Mouse (Mus musculus) embryonic facial prominence, embryonic 13.5 days (tissue): ENCODE results near the gene Myh10. TPM values are rescaled to one million over a fixed set of nuclear protein-coding genes. Genes with fewer than 3 reads are reported as not detected.

Experiments
- ATAC-seq: fragments of 200-750 bp; cut with Nextera tagmentation; 2 replicates; pipeline ENCODE4 v1.8.0; 2017; ENCODE audit warnings: low read depth; ENCODE audit not compliant: insufficient number of reproducible peaks, insufficient read depth, low FRiP score, low TSS enrichment
- H3K27ac ChIP-seq: fragments of 300-500 bp; sonication (generic); 2 replicates; pipeline ENCODE4 v1.5.1; 2015; ENCODE audit warnings: moderate library complexity, mild to moderate bottlenecking, inconsistent platforms
- H3K27me3 ChIP-seq: fragments of 300-500 bp; sonication (generic); 2 replicates; pipeline ENCODE4 v1.6.1; 2015; ENCODE audit warnings: mild to moderate bottlenecking, inconsistent platforms
- H3K36me3 ChIP-seq: fragments of 300-500 bp; sonication (generic); 2 replicates; pipeline ENCODE4 v1.6.1; 2015; ENCODE audit warnings: mild to moderate bottlenecking, inconsistent platforms
- H3K4me1 ChIP-seq: fragments of 300-500 bp; sonication (generic); 2 replicates; pipeline ENCODE4 v1.6.1; 2015; ENCODE audit warnings: inconsistent platforms
- H3K4me2 ChIP-seq: fragments of 300-500 bp; sonication (generic); 2 replicates; pipeline ENCODE4 v1.6.1; 2015; ENCODE audit warnings: moderate library complexity, mild to moderate bottlenecking, inconsistent platforms
- H3K4me3 ChIP-seq: fragments of 300-500 bp; sonication (generic); 2 replicates; pipeline ENCODE4 v1.5.1; 2015; ENCODE audit warnings: mild to moderate bottlenecking, inconsistent platforms
- H3K9ac ChIP-seq: fragments of 300-500 bp; sonication (generic); 2 replicates; pipeline ENCODE4 v1.6.1; 2015; ENCODE audit warnings: mild to moderate bottlenecking, inconsistent platforms
- H3K9me3 ChIP-seq: fragments of 300-500 bp; sonication (generic); 2 replicates; pipeline ENCODE4 v1.6.1; 2016; ENCODE audit warnings: inconsistent platforms
- WGBS: fragments of 180-500 bp; shearing (Covaris S2); methylation state at CpG from one replicate; pipeline ENCODE4 v1.1.7; 2015; ENCODE audit warnings: mixed read lengths; 5-methylcytosine and 5-hydroxymethylcytosine counted together
- polyA plus RNA-seq: library from polyadenylated mRNA; unstranded; fragments of >200 nt; fragmentation: Nextera tagmentation; extraction: Ambion mirVana; gene quantifications from 2 replicates; pipeline ENCODE4 v1.2.1, GENCODE M21; 2015

Myh10 gene
- polyA plus RNA-seq, 1 experiment from 2014 or later = 126 TPM

- Histone ChIP-seq H3K4me2 (no peak overlapping the region), H3K4me3 (no peak overlapping the region), H3K9ac (no peak overlapping the region), H3K36me3 (no peaks in the 10 kb centered on the region), H3K4me1 (peaks cover 15% of the 10 kb centered on the region), H3K9me3 (no peaks in the 10 kb centered on the region), H3K27me3 (no peaks in the 10 kb centered on the region), H3K27ac (no peak overlapping the region)
- no peak for ATAC-seq
- WGBS = 60% methylated on average over 3 of the region's 3 CpGs
These were observed 17.3 kb upstream of the Myh10 start for GRCm38 (mm10) chr11:68674071-68674470.

GRCm38 (mm10) chr11:68674643-68675042 is 16.7 kb upstream of the Myh10 start:
- 47% methylated on average over 3 of the region's 3 CpGs for WGBS
- no peaks in the 10 kb centered on the region for H3K9me3 ChIP-seq
- ATAC-seq = no peak

DNA sequence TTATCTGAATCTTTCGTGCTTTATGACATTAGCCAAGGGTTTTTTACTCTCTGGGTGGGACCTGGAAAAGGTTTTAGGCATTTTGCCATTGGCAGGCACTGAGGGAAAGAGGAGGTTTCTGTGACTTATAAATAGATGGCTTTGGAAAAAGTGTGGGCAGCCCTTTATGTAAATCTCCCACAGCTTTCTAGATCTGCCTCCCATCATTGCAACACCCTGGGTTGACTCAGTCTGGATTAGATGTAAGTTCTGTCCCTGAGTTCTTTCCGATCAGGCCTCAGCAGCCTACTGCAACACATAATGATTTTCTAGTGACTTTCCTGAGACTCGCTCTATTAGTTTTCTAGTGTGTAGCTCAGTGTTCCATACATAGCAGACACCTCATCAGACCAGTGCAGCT is 16.1 kb upstream of the Myh10 start:
- H3K4me2 ChIP-seq = no peak overlapping the region
- H3K4me1 ChIP-seq = peaks cover 15% of the 10 kb centered on the region
- H3K36me3 ChIP-seq = no peaks in the 10 kb centered on the region
- H3K27ac ChIP-seq = no peak overlapping the region
- no peaks in the 10 kb centered on the region for H3K27me3 ChIP-seq
- no peak overlapping the region for H3K9ac ChIP-seq
- no peaks in the 10 kb centered on the region for H3K9me3 ChIP-seq
- WGBS = 69% methylated on average over 3 of the region's 3 CpGs
- no peak for ATAC-seq
- no peak overlapping the region for H3K4me3 ChIP-seq

More at GRCm38 (mm10) chr11:68674643-68675042, 16.7 kb upstream of the Myh10 start:
- no peak overlapping the region for H3K4me3 ChIP-seq
- H3K4me1 ChIP-seq = peaks cover 15% of the 10 kb centered on the region
- H3K27ac ChIP-seq = no peak overlapping the region
- H3K36me3 ChIP-seq = no peaks in the 10 kb centered on the region
- no peaks in the 10 kb centered on the region for H3K27me3 ChIP-seq
- no peak overlapping the region for H3K9ac ChIP-seq
- H3K4me2 ChIP-seq = no peak overlapping the region

- no peak for ATAC-seq
- H3K9ac ChIP-seq = no peak overlapping the region
- WGBS = 57% methylated on average over 3 of the region's 3 CpGs
These were observed 10.0 kb upstream of the Myh10 start for GRCm38 (mm10) chr11:68681254-68681839.

GRCm38 (mm10) chr11:68682136-68682806 is 9.1 kb upstream of the Myh10 start:
- 77% methylated on average over 8 of the region's 8 CpGs for WGBS
- H3K36me3 ChIP-seq = no peaks in the 10 kb centered on the region
- no peak overlapping the region for H3K9ac ChIP-seq
- H3K4me1 ChIP-seq = no peaks in the 10 kb centered on the region
- no peak overlapping the region for H3K4me2 ChIP-seq
- H3K27ac ChIP-seq = no peak overlapping the region
- H3K27me3 ChIP-seq = no peaks in the 10 kb centered on the region
- H3K9me3 ChIP-seq = no peaks in the 10 kb centered on the region
- ATAC-seq = no peak
- no peak overlapping the region for H3K4me3 ChIP-seq

More at GRCm38 (mm10) chr11:68681254-68681839, 10.0 kb upstream of the Myh10 start:
- Histone ChIP-seq H3K36me3 (no peaks in the 10 kb centered on the region), H3K27ac (no peak overlapping the region), H3K4me3 (no peak overlapping the region), H3K4me2 (no peak overlapping the region), H3K9me3 (no peaks in the 10 kb centered on the region), H3K27me3 (no peaks in the 10 kb centered on the region), H3K4me1 (no peaks in the 10 kb centered on the region)

DNA sequence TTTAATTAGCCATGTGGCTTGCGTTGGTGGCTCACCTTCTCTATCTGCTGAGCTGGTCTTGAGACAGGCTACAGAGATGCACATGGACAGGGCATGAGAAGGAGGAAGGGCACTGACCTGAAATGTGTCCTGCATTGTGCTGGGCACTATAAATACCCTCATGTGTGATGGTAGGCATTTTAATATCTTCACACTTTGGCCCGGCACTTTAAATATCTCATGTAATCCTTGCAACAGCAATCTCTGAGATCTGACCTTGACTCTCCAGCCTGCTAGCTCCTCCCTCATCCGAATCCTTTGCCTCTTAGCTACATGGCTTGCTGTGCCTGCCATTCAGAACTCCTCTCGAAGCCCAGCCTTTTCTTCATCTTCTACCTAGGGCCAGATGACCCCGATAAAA is 5.4 kb upstream of the Myh10 start:
- no peak for ATAC-seq
- WGBS = 89% methylated on average over 5 of the region's 5 CpGs
- H3K4me3 ChIP-seq = no peak overlapping the region
- no peaks in the 10 kb centered on the region for H3K27me3 ChIP-seq
- no peak overlapping the region for H3K27ac ChIP-seq
- H3K9ac ChIP-seq = no peak overlapping the region
- H3K36me3 ChIP-seq = no peaks in the 10 kb centered on the region
- peaks cover 4% of the 10 kb centered on the region for H3K4me1 ChIP-seq
- H3K4me2 ChIP-seq = no peak overlapping the region
- no peaks in the 10 kb centered on the region for H3K9me3 ChIP-seq

- H3K9ac ChIP-seq = no peak overlapping the region
- no peaks in the 10 kb centered on the region for H3K36me3 ChIP-seq
- no peak overlapping the region for H3K4me3 ChIP-seq
- no peaks in the 10 kb centered on the region for H3K9me3 ChIP-seq
- H3K27me3 ChIP-seq = no peaks in the 10 kb centered on the region
- H3K27ac ChIP-seq = no peak overlapping the region
- whole genome bisulfite sequencing = 70% methylated on average over 1 of the region's 1 CpGs
- peaks cover 10% of the 10 kb centered on the region for H3K4me1 ChIP-seq
- ATAC-seq = no peak
- no peak overlapping the region for H3K4me2 ChIP-seq
These were observed 2.1 kb upstream of the Myh10 start for GRCm38 (mm10) chr11:68689304-68689703.

GRCm38 (mm10) chr11:68690465-68690864 is 894 bp upstream of the Myh10 start:
- no peaks in the 10 kb centered on the region for H3K27me3 ChIP-seq
- ATAC-seq = no peak
- H3K9ac ChIP-seq = no peak overlapping the region
- peaks cover 17% of the 10 kb centered on the region for H3K4me1 ChIP-seq
- no peak overlapping the region for H3K4me2 ChIP-seq
- no peak overlapping the region for H3K27ac ChIP-seq
- no peaks in the 10 kb centered on the region for H3K9me3 ChIP-seq
- no peaks in the 10 kb centered on the region for H3K36me3 ChIP-seq
- WGBS = 67% methylated on average over 5 of the region's 5 CpGs
- no peak overlapping the region for H3K4me3 ChIP-seq

DNA sequence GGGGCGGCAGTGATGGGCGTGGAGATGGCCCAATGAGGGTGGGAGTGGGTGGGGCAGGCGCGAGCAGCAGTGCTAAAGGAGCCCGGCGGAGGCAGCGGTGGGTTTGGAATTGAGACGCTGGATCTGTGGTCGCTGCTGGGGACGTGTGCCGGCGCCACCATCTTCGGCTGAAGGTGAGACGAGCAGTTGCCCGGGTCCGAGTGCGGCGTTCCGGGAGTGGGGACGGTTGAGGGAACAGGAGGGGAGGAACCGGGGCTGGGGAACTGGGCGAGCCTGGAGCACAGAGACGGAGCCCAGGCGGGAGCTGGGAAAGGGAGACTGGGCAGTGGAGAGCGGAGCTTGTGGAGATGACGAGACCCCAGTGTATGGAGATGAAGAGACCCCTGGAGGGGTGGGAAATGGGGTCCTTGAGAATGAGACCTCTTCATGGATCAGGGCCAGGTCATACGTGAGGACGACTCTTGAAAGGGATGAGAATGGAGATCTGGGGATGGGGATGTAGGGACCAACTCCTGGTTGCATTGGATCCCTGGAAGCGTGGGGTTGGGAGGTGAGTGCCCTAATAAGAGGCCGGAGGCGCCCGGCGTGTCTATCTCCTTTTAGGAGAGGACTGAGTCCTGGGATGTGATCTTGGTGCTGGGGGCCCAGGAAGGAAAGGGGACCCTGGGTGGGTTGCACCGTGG is 792 bp downstream of the Myh10 start:
- H3K4me1 ChIP-seq = peaks cover 17% of the 10 kb centered on the region
- peak overlapping the region; percentile 97 for H3K27ac ChIP-seq
- H3K27me3 ChIP-seq = no peaks in the 10 kb centered on the region
- no peaks in the 10 kb centered on the region for H3K9me3 ChIP-seq
- ATAC-seq = no peak; the same call in 1 of the 2 replicates
- no peaks in the 10 kb centered on the region for H3K36me3 ChIP-seq
- WGBS = under 1% methylated on average over 34 of the region's 34 CpGs
- H3K9ac ChIP-seq = peak overlapping the region; percentile 98
- peak overlapping the region; percentile 84 for H3K4me2 ChIP-seq
- peak overlapping the region; percentile 89 for H3K4me3 ChIP-seq

DNA sequence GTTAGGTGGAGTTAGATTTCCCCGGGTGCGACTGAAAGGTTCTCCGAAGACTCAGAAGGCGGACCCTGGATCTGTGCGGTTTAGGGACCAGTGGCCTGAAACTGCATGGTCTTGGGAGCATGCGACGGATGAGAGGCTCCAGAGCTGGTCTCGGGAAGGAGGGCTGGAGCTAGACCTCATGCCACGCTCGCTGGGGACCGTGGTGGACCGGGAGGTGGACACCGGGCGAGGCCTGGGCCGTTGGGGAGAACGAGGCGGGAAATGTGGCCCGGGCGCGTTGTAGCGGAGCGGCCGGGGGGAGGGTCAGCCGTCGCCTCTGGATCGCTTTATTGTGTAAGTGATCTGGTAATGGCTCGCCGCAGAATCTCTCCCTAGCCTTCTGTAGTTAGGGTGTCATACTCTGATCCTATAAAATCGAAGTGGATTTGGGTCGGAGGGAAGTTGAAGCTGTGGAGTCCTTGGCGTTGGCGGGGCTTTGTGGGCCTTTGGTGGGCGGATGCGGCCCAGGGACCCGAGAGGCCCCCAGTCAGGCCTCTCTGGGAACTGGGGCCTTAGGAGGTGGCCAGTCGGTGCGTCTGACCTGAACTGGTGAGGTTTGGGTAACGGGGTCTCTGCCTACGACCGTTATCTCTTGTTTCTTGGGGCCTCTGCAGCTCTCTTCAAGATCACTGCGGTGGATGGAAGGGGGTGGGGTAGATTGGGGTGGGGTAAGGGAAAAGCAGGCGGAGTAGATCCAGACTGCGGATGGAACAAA is 1.5 kb downstream of the Myh10 start:
- ATAC-seq = no peak
- peak overlapping the region; percentile 98 for H3K9ac ChIP-seq
- no peaks in the 10 kb centered on the region for H3K27me3 ChIP-seq
- under 1% methylated on average over 43 of the region's 43 CpGs for WGBS
- peak overlapping the region; percentile 84 for H3K4me2 ChIP-seq
- H3K4me3 ChIP-seq = peak overlapping the region; percentile 89
- H3K27ac ChIP-seq = peak overlapping the region; percentile 97
- peaks cover 17% of the 10 kb centered on the region for H3K4me1 ChIP-seq
- no peaks in the 10 kb centered on the region for H3K9me3 ChIP-seq
- no peaks in the 10 kb centered on the region for H3K36me3 ChIP-seq

- peaks cover 17% of the 10 kb centered on the region for H3K4me1 ChIP-seq
- no peak for ATAC-seq
- peak overlapping the region; percentile 98 for H3K9ac ChIP-seq
- no peaks in the 10 kb centered on the region for H3K9me3 ChIP-seq
- 17% methylated on average over 10 of the region's 10 CpGs for WGBS
- H3K27me3 ChIP-seq = no peaks in the 10 kb centered on the region
- peak overlapping the region; percentile 84 for H3K4me2 ChIP-seq
- H3K4me3 ChIP-seq = peak overlapping the region; percentile 89
- H3K36me3 ChIP-seq = no peaks in the 10 kb centered on the region
- peak overlapping the region; percentile 97; the same call in 1 of the 2 replicates for H3K27ac ChIP-seq
These were observed 2.2 kb downstream of the Myh10 start for GRCm38 (mm10) chr11:68693447-68694040.
